ENCODE assay signal across 19 mouse cellular contexts in the genomic region with DNA sequence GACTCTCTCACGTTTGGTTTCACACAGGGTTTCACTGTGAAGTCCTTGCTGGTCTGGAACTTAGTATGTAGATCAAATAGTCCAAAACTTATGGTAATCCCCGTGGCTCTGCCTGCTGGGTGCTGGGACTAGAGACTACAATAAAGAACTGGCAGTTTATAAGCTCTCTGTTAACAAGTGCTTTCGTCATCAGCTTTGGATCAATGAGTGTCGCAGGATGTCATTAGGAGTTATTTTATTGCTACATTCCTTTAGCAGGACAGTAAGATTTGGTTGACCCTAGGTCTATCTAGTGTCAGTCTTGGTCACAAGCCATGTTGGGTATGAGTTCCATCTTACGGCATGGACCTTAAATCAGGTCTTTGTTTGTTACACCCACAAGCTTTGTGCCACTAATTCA. TPM values are rescaled to one million over a fixed set of nuclear protein-coding genes. Genes with fewer than 3 reads are reported as not detected.
"Had no signal": no experiment of that assay in that cellular context is flagged by ENCODE, and none has a peak within 500 bp of the region (broad histone marks: within the 10 kb centered on the region; RNA-seq: fewer than 3 reads in every experiment).

No protein-coding gene starts in this region.

- H3K27me3 ChIP-seq: limb, embryonic 12.5 days; neural tube, embryonic 12.5 days had no signal

- H3K4me3 ChIP-seq: kidney, embryonic 15.5 days; limb, embryonic 12.5 days; limb, embryonic 15.5 days; neural tube, embryonic 12.5 days had no signal

- H3K36me3 ChIP-seq: kidney, embryonic 15.5 days; limb, embryonic 12.5 days; limb, embryonic 15.5 days; neural tube, embryonic 12.5 days had no signal

- H3K9me3 ChIP-seq: kidney, embryonic 15.5 days; limb, embryonic 12.5 days; limb, embryonic 15.5 days; neural tube, embryonic 12.5 days had no signal

- DNase-seq: kidney, adult 11 months; kidney, adult 8-10 months; kidney, postnatal 10 days; kidney, postnatal 4 days; left cerebral cortex, postnatal 4 days; lung, adult 2 months; lung, postnatal 14 days; lung, postnatal 4 days; midbrain, embryonic 14.5 days; retina, postnatal 1 day; right cerebral cortex, postnatal 25 days; thymus, adult 18-20 months; thymus, postnatal 36 days had no signal

- H3K27ac ChIP-seq: kidney, embryonic 15.5 days; limb, embryonic 12.5 days; limb, embryonic 15.5 days; neural tube, embryonic 12.5 days had no signal

- H3K9ac ChIP-seq: kidney, embryonic 15.5 days; limb, embryonic 12.5 days; limb, embryonic 15.5 days; neural tube, embryonic 12.5 days had no signal

- ATAC-seq: inflammation-experienced regulatory T-cells, adult 6 months had no signal

- H3K4me2 ChIP-seq: kidney, embryonic 15.5 days; limb, embryonic 12.5 days; limb, embryonic 15.5 days; midbrain, embryonic 11.5 days; neural tube, embryonic 12.5 days had no signal

RNA-seq across cellular contexts. Expression of gene Acox2, which starts 1.1 kb away (rescaled TPM):
- polyA plus RNA-seq: inflammation-experienced regulatory T-cells, adult 6 months; limb, embryonic 12.5 days; midbrain, embryonic 11.5 days; midbrain, embryonic 14.5 days; neural tube, embryonic 12.5 days had no signal

RNA-seq across cellular contexts. Expression of gene Fam107a, which starts 57.6 kb away (rescaled TPM):
- polyA plus RNA-seq: inflammation-experienced regulatory T-cells, adult 6 months had no signal
